Mouse (Mus musculus) myocyte (in vitro differentiated cells): ENCODE measurements around the gene Usp37.

Experiments
- MAX ChIP-seq: IDR thresholded peaks from one replicate; pipeline ENCODE4 v1.6.1; 2011; ENCODE audit warnings: low read depth, mild to moderate bottlenecking, control low read depth
- POLR2A ChIP-seq: IDR thresholded peaks from one replicate; pipeline ENCODE4 v1.6.1; 2011; ENCODE audit warnings: low read depth, mild to moderate bottlenecking, control low read depth, moderate library complexity; ENCODE audit not compliant: insufficient read length
- POLR2AphosphoS2 ChIP-seq: IDR thresholded peaks from one replicate; pipeline ENCODE4 v1.6.1; 2011; ENCODE audit warnings: low read depth, control low read depth; ENCODE audit not compliant: insufficient read length
- REST ChIP-seq: IDR thresholded peaks from one replicate; pipeline ENCODE4 v1.6.1; 2011; ENCODE audit warnings: mild to moderate bottlenecking, control low read depth, moderate library complexity; ENCODE audit not compliant: insufficient read depth, insufficient read length
- TCF12 ChIP-seq: IDR thresholded peaks from one replicate; pipeline ENCODE4 v1.6.1; 2011; ENCODE audit warnings: mild to moderate bottlenecking, control low read depth; ENCODE audit not compliant: poor library complexity, insufficient read depth, severe bottlenecking
- USF1 ChIP-seq: IDR thresholded peaks from one replicate; pipeline ENCODE4 v1.6.1; 2011; ENCODE audit warnings: low read depth, mild to moderate bottlenecking, control low read depth, moderate library complexity

DNA sequence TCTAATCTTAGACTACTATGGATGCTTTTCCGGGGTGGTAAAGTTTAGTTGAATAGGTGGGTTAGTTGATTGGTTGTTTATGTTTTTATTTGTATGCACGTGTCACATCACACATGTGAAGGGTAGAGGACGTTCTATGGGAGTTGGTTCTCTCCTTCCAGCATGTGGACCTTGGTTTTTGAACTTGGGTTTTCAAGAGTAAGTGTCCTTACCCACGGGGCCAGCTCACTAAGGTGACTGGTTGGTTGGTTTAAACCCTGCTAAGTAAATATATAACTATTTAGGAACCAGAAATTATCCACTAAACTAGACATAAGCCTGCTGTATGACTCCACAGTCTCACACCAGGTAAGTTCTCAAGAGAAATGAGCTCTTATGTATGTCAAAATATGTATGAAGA is 19.3 kb downstream of the Usp37 start:
- TF ChIP-seq MAX, result no peak
- no peak for TF ChIP-seq POLR2A
- TF ChIP-seq REST, result no peak
- TF ChIP-seq TCF12, result no peak
- TF ChIP-seq USF1, result no peak
- no peak for TF ChIP-seq POLR2AphosphoS2
